Mouse (Mus musculus) MEL (cell line): ENCODE data around the gene Gm17720. TPM values are rescaled to one million over a fixed set of nuclear protein-coding genes. Genes with fewer than 3 reads are reported as not detected.

Source experiments
- polyA plus RNA-seq, 2 experiments: library from polyadenylated mRNA; stranded (reverse) in 1 of 2; unstranded in 1 of 2; fragments of >175 nt in 1 of 2; fragments of >200 nt in 1 of 2; gene quantifications; 2 replicates each; pipeline versions ENCODE4 v1.2.1 to v1.2.4; 2012; ENCODE audit warnings: low replicate concordance in 2 of 2, low read depth in 1 of 2; ENCODE audit not compliant: insufficient read length in 2 of 2, insufficient read depth in 1 of 2, missing spikeins in 1 of 2
- total RNA-seq: library from RNA; depleted of rRNA; stranded (reverse); fragments of 300-350 nt; gene quantifications from 2 replicates; pipeline ENCODE4 v1.2.3, GENCODE M21; 2012; rRNA removed

Gene Gm17720
- total and polyA plus RNA-seq, 3 experiments = not detected

Other genes starting within 250 kb of the Gm17720 start
- gene Phlpp2, start 234.2 kb downstream of the Gm17720 start, total RNA-seq = 1.7 and 2.1 TPM in 2 replicates
- gene Phlpp2, start 234.2 kb downstream of the Gm17720 start, polyA plus RNA-seq = 1 to 10 TPM in 1 of 2 experiments, not detected in 1; 5.9 TPM
- not detected in 2 replicates for gene Marveld3, start 140.6 kb downstream of the Gm17720 start, total RNA-seq
- not detected for gene Marveld3, start 140.6 kb downstream of the Gm17720 start, polyA plus RNA-seq
- not detected in 2 replicates for gene Tat, start 112.3 kb downstream of the Gm17720 start, total RNA-seq
- gene Tat, start 112.3 kb downstream of the Gm17720 start, polyA plus RNA-seq = not detected
- gene Chst4, start 63.0 kb downstream of the Gm17720 start, total RNA-seq = not detected in 2 replicates
- not detected for gene Chst4, start 63.0 kb downstream of the Gm17720 start, polyA plus RNA-seq
- gene Zfp612, start 23.0 kb downstream of the Gm17720 start, total RNA-seq = not detected in 2 replicates
- not detected for gene Zfp612, start 23.0 kb downstream of the Gm17720 start, polyA plus RNA-seq
- gene Gm21964, start 1.5 kb downstream of the Gm17720 start, total RNA-seq = not detected in 2 replicates
- not detected for gene Gm21964, start 1.5 kb downstream of the Gm17720 start, polyA plus RNA-seq
- 0.10 and 0.12 TPM in 2 replicates for gene Calb2, start 65.5 kb upstream of the Gm17720 start, total RNA-seq
- under 1 TPM in 1 of 2 experiments, not detected in 1; 0.82 TPM for gene Calb2, start 65.5 kb upstream of the Gm17720 start, polyA plus RNA-seq
- 17.2 and 23.5 TPM in 2 replicates for gene Cmtr2, start 112.9 kb upstream of the Gm17720 start, total RNA-seq
- gene Cmtr2, start 112.9 kb upstream of the Gm17720 start, polyA plus RNA-seq = 10 to 100 TPM in 1 of 2 experiments, not detected in 1; 11.6 TPM
- gene Hydin, start 164.2 kb upstream of the Gm17720 start, total RNA-seq = not detected in 2 replicates
- gene Hydin, start 164.2 kb upstream of the Gm17720 start, polyA plus RNA-seq = not detected